Mouse (Mus musculus): ENCODE measurements around the gene Sync. TPM values are rescaled to one million over a fixed set of nuclear protein-coding genes. Genes with fewer than 3 reads are reported as not detected.

Gene Sync
- total and polyA plus RNA-seq, 3 experiments = 8.7 to 17.9 (median 17.7) TPM

DNA sequence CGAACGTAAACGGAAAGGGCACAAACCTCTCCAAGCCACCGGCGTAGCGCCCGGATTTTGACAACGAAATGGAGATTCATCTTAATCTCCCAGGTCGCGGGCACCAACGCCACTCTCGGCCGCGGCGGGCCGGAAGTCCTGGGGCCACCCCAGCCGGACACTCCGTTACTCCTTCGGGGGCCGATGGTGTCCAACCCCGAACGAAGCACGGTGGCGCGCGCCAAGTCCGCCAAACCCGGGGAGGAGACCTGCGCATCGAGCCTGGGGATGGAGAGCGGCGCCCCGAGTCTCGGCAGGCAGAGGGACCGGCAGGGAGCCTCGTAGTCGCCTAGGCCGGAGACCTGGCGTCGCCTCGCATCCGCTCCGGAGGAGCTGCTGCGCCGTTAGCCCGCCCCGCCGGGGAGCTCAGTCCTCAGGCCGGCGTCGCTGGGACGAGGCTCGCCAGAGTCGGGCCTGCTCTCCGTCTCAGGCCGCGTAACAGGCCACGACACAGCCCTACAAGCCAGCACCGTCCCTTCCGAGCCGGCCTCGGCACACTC is 47.3 kb downstream of the Sync start:
- Histone ChIP-seq H3K4me3 (peak overlapping the region; percentile 92), H3K27ac (peak overlapping the region; percentile 88), H3K79me2 (replicated peaks; ENCODE audit: control insufficient read depth, insufficient read depth, low read length) (peaks cover 2% of the 10 kb centered on the region), H3K27me3 (ENCODE audit: control insufficient read depth, insufficient read depth, low read length) (no peaks in the 10 kb centered on the region), H3K36me3 (ENCODE audit: control insufficient read depth, insufficient read depth, low read length) (peaks cover 24% of the 10 kb centered on the region), H3K4me1 (ENCODE audit: control insufficient read depth, insufficient read depth, low read length) (peaks cover 2% of the 10 kb centered on the region), H3K9ac (ENCODE audit: low read depth, low read length) (peak overlapping the region; percentile 96)
- WGBS = under 1% methylated on average over 62 of the region's 62 CpGs
- TF ChIP-seq CTCF (IDR thresholded peaks at IDR 0.05) = no peak
- no peak for TF ChIP-seq EP300 (IDR thresholded peaks at IDR 0.05; ENCODE audit: insufficient read depth, low read depth, low read length)
- peak; percentile 31; the same call in 1 of the 2 replicates for TF ChIP-seq POLR2A (IDR thresholded peaks at IDR 0.05; ENCODE audit: insufficient read depth, low read depth, low read length)
- DNase-seq = no peak
- intact Hi-C loops (cut with DNase I) = loop anchor here (2.0 to 5.0 kb wide), 2 partner anchors 126 to 283 kb away; partner anchors contain the start of genes Bsdc1 and Iqcc

DNA sequence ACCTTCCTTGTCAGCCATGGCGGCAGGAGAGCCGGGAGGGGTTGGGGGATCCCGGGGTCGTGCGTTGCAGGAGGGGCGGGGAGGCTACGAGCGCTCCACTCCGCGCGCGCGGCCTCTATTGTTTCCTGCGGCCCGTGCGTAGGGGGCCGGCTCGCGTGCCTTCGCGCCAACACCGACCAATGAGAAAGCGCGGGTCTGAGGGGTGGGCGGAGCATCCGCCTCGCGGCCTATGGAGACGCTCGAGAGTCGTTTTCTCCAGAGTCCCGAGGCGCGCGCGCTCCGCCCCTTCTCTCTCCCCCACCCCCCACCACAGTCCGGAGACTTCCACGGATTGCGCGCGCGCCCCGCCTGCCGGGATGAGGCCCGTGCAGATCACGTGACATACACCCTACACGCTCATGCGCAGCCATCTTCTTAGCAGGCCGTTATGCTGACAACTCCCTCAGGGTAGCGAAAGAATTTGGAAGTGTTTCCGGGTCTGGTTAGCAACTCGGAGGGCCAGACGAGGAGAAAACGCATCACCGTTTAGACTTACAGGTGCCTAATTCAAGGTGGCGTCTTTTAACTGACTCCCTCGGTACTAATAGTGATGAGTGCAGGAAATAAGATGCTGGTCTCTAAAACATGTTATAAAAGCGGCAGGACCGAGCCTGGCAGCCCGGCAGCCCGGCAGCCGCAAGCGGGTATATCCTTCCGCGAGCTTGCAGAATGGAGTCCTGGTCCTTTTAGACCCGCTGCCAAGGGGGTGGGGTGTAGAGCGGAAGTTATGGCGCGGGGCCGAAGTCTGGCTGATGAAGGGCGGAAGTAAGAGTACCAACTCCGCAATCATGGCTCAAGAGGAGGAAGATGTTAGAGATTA is 48.0 kb downstream of the Sync start, which contains the start of the genes Rbbp4 and Zbtb8os:
TSS of gene Rbbp4 (minus strand) at position 155 of the 859 bp plus-strand sequence.
TSS of gene Zbtb8os (plus strand) at position 480 of the 859 bp plus-strand sequence.
- DNase-seq = peak; percentile 94 to 99
- Histone ChIP-seq H3K36me3 (ENCODE audit: control insufficient read depth, insufficient read depth, low read length) (peaks cover 24% of the 10 kb centered on the region), H3K9ac (ENCODE audit: low read depth, low read length) (peak within 1 kb of the TSS; percentile 96), H3K27ac (peak within 1 kb of the TSS; percentile 96), H3K4me1 (ENCODE audit: control insufficient read depth, insufficient read depth, low read length) (peaks cover 2% of the 10 kb centered on the region), H3K79me2 (replicated peaks; ENCODE audit: control insufficient read depth, insufficient read depth, low read length) (peaks cover 2% of the 10 kb centered on the region), H3K27me3 (ENCODE audit: control insufficient read depth, insufficient read depth, low read length) (no peaks in the 10 kb centered on the region), H3K4me3 (peak within 1 kb of the TSS; percentile 92)
- WGBS = under 1% methylated on average over 73 of the region's 73 CpGs
- TF ChIP-seq EP300 (IDR thresholded peaks at IDR 0.05; ENCODE audit: insufficient read depth, low read depth, low read length) (no peak), POLR2A (IDR thresholded peaks at IDR 0.05; ENCODE audit: insufficient read depth, low read depth, low read length) (peak; percentile 67), CTCF (IDR thresholded peaks at IDR 0.05) (peak; percentile 54)
- intact Hi-C loops (cut with DNase I) = loop anchor here (2.0 kb wide), 1 partner anchor 125 kb away; the partner anchor contains the start of gene Bsdc1

DNA sequence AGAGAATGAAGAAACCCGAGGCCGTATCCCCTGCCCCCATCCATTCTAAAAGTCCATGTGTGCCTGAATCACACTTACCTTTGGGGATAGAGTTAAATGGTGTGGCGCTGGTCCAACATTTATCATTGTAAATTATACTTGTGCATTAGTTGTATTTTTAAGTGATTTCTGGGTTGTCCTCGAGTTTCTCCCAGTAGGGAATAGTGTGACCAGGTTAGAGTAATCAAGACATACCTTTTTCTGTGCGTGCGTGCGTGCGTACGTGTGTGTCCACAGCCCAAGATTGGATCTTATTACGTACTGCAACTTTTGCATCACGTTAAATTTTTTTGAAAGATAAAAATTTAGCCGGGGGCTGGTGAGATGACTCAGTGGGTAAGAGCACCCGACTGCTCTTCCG is 48.9 kb downstream of the Sync start:
- TF ChIP-seq CTCF (IDR thresholded peaks at IDR 0.05) (no peak), POLR2A (IDR thresholded peaks at IDR 0.05; ENCODE audit: insufficient read depth, low read depth, low read length) (no peak), EP300 (IDR thresholded peaks at IDR 0.05; ENCODE audit: insufficient read depth, low read depth, low read length) (no peak)
- DNase-seq = no peak
- Histone ChIP-seq H3K27me3 (ENCODE audit: control insufficient read depth, insufficient read depth, low read length) (no peaks in the 10 kb centered on the region), H3K36me3 (ENCODE audit: control insufficient read depth, insufficient read depth, low read length) (peaks cover 22% of the 10 kb centered on the region), H3K9ac (ENCODE audit: low read depth, low read length) (peak overlapping the region; percentile 41), H3K4me1 (ENCODE audit: control insufficient read depth, insufficient read depth, low read length) (peaks cover 2% of the 10 kb centered on the region), H3K4me3 (peak overlapping the region; percentile 62), H3K27ac (peak overlapping the region; percentile 96), H3K79me2 (replicated peaks; ENCODE audit: control insufficient read depth, insufficient read depth, low read length) (peaks cover 2% of the 10 kb centered on the region)
- intact Hi-C loops (cut with DNase I) = no loop called here
- WGBS = 44% methylated on average over 14 of the region's 14 CpGs

DNA sequence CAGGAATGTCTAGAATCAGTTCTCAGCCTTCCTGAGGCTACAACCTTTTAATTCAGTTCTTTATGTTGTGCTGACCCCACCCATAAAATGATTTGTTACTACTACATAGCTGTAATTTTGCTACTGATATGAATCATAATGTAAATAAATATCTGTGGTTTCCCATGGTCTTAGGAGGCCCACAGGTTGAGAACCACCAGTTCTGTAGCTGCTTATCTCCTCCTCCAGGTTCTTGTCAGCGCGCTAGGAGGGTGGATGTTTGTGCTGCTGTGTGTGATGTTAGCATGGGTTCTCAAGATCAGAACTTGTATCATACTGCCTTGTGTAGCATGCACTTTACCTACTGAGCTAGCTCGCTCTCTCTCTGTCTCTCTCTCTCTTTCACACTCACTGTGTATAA is 52.3 kb downstream of the Sync start:
- H3K36me3 ChIP-seq (ENCODE audit: control insufficient read depth, insufficient read depth, low read length) = no peaks in the 10 kb centered on the region
- no peaks in the 10 kb centered on the region for H3K79me2 ChIP-seq (replicated peaks; ENCODE audit: control insufficient read depth, insufficient read depth, low read length)
- H3K27me3 ChIP-seq (ENCODE audit: control insufficient read depth, insufficient read depth, low read length) = no peaks in the 10 kb centered on the region
- intact Hi-C loops (cut with DNase I) = no loop called here
- no peak for DNase-seq
- H3K9ac ChIP-seq (ENCODE audit: low read depth, low read length) = no peak overlapping the region
- no peak overlapping the region for H3K27ac ChIP-seq
- TF ChIP-seq EP300 (IDR thresholded peaks at IDR 0.05; ENCODE audit: insufficient read depth, low read depth, low read length) (no peak), POLR2A (IDR thresholded peaks at IDR 0.05; ENCODE audit: insufficient read depth, low read depth, low read length) (no peak), CTCF (IDR thresholded peaks at IDR 0.05) (no peak)
- H3K4me1 ChIP-seq (ENCODE audit: control insufficient read depth, insufficient read depth, low read length) = no peaks in the 10 kb centered on the region
- 95% methylated on average over 3 of the region's 3 CpGs for WGBS
- no peak overlapping the region for H3K4me3 ChIP-seq

DNA sequence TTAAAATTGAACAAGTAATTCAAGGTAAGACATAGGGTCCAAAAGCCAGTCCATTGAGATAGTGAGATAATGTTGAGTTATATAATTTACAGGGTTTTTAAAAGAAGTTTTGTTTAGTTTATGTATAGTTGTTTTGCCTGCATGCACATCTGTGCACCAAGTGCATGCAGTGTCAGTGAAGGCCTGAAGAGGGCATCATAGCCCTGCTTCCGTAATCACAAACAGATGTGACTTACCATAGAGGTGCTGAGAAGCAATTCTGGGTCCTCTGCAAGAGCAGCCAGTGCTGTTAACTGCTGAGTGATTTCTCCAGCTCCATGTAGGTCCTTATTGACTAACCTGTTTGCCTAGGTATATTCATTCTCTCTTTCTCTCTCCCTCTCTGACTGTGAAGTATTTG is 54.5 kb downstream of the Sync start:
- H3K27ac ChIP-seq = no peak overlapping the region
- intact Hi-C loops (cut with DNase I) = no loop called here
- no peaks in the 10 kb centered on the region for H3K36me3 ChIP-seq (ENCODE audit: control insufficient read depth, insufficient read depth, low read length)
- no peak for DNase-seq
- no peak overlapping the region for H3K4me3 ChIP-seq
- H3K27me3 ChIP-seq (ENCODE audit: control insufficient read depth, insufficient read depth, low read length) = no peaks in the 10 kb centered on the region
- no peaks in the 10 kb centered on the region; the same call in 1 of the 2 replicates for H3K4me1 ChIP-seq (ENCODE audit: control insufficient read depth, insufficient read depth, low read length)
- no peaks in the 10 kb centered on the region for H3K79me2 ChIP-seq (replicated peaks; ENCODE audit: control insufficient read depth, insufficient read depth, low read length)
- TF ChIP-seq POLR2A (IDR thresholded peaks at IDR 0.05; ENCODE audit: insufficient read depth, low read depth, low read length) (no peak), CTCF (IDR thresholded peaks at IDR 0.05) (peak; percentile 47)
- H3K9ac ChIP-seq (ENCODE audit: low read depth, low read length) = no peak overlapping the region
- WGBS = 85% methylated on average over 1 of the region's 1 CpGs

Data from heart, adult 2 months (tissue).